Mouse (Mus musculus): ENCODE data around the gene Zbtb8os.

Zbtb8os gene

GRCm38 (mm10) chr4:129376961-129377545, 41.6 kb downstream of the Zbtb8os start:
- in situ Hi-C loops (cut with MboI) = no loop called here

- in situ Hi-C loops (cut with MboI) = no loop called here
Observed at GRCm38 (mm10) chr4:129377601-129378390, 42.3 kb downstream of the Zbtb8os start, which contains the start of gene Zbtb8a. Gene Zbtb8a, minus strand, starts transcription at chr4:129378116.

- in situ Hi-C loops (cut with MboI) = no loop called here
Observed at GRCm38 (mm10) chr4:129379805-129380204, 44.3 kb downstream of the Zbtb8os start.

GRCm38 (mm10) chr4:129381148-129381547, 45.7 kb downstream of the Zbtb8os start:
- in situ Hi-C loops (cut with MboI) = no loop called here

- in situ Hi-C loops (cut with MboI) = no loop called here
Observed at GRCm38 (mm10) chr4:129382029-129382428, 46.5 kb downstream of the Zbtb8os start.

- in situ Hi-C loops (cut with MboI) = no loop called here
Observed at GRCm38 (mm10) chr4:129382488-129382887, 47.0 kb downstream of the Zbtb8os start.

GRCm38 (mm10) chr4:129383586-129383985, 48.1 kb downstream of the Zbtb8os start:
- in situ Hi-C loops (cut with MboI) = no loop called here

GRCm38 (mm10) chr4:129384440-129384839, 48.9 kb downstream of the Zbtb8os start:
- in situ Hi-C loops (cut with MboI) = no loop called here

GRCm38 (mm10) chr4:129385685-129386084, 50.2 kb downstream of the Zbtb8os start:
- in situ Hi-C loops (cut with MboI) = no loop called here

GRCm38 (mm10) chr4:129386269-129386946, 50.9 kb downstream of the Zbtb8os start:
- in situ Hi-C loops (cut with MboI) = no loop called here

- in situ Hi-C loops (cut with MboI) = no loop called here
Observed at GRCm38 (mm10) chr4:129386989-129387388, 51.5 kb downstream of the Zbtb8os start.

GRCm38 (mm10) chr4:129388404-129388803, 52.9 kb downstream of the Zbtb8os start:
- in situ Hi-C loops (cut with MboI) = no loop called here

- in situ Hi-C loops (cut with MboI) = no loop called here
Observed at GRCm38 (mm10) chr4:129390216-129390743, 54.8 kb downstream of the Zbtb8os start.

GRCm38 (mm10) chr4:129390936-129391557, 55.6 kb downstream of the Zbtb8os start:
- in situ Hi-C loops (cut with MboI) = no loop called here

GRCm38 (mm10) chr4:129394089-129394870, 58.8 kb downstream of the Zbtb8os start:
- in situ Hi-C loops (cut with MboI) = no loop called here

GRCm38 (mm10) chr4:129396960-129397359, 61.5 kb downstream of the Zbtb8os start:
- in situ Hi-C loops (cut with MboI) = no loop called here

GRCm38 (mm10) chr4:129399813-129400212, 64.3 kb downstream of the Zbtb8os start:
- in situ Hi-C loops (cut with MboI) = no loop called here
